Mouse (Mus musculus): Measurements from ENCODE around the gene Tram2.

Gene Tram2

GRCm38 (mm10) chr1:20969642-20970041, 109.4 kb downstream of the Tram2 start:
- DNase-seq = no peak

DNA sequence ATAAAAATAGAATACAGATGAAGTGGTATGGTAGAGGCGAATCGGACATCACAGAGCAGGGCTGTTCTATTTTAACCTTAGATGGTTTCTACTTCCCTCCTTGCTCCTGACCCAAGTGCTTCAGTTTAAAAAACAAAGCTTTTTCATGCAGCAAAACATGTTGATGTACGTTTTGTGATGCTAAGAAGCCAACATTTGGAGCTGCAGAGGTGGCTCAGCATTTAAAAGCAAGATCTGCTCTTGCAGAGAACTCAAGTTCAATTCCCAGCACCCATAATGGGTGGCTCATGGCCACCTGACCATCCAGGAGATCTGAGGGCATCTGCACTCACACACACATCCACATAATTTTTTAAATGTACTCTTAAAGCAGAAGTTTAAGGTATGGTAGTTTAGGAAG, 124.2 kb downstream of the Tram2 start:
- DNase-seq = no peak

DNA sequence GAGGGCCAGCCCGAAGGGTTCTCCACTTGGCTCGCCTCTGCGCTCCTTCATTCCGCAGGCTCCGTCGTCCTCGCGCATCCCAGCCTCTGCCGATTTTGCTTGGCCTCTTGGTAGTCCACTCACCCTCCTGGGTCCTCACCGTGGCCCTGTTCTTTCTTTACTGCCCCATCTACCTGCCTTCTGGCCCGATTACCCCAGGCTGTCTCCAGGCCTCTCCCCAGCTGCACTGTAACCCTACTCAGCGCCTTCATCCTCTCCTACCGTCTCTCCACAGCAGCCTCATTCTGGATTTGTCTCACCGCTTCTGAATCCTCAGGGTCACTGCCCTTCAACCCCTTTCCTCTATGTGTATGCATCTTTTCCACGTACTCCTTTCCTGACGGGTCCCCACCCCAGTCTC, 127.2 kb downstream of the Tram2 start:
- DNase-seq = no peak

GRCm38 (mm10) chr1:20951300-20951763, 127.7 kb downstream of the Tram2 start, which contains the start of gene Efhc1:
Efhc1 (plus strand) TSS chr1:20951626.
- DNase-seq = peak; percentile 87

Measured in kidney, adult 18-20 months (tissue).